Mouse (Mus musculus) kidney, postnatal 10 days (tissue): ENCODE measurements around the gene Hoxc4.
A peak's percentile ranks its signal among the peaks of the same experiment; 100 is the strongest.

Source experiments
- DNase-seq: peaks from one replicate; pipeline ENCODE4 v3.0.0; 2021; ENCODE audit warnings: mixed read lengths

The Hoxc4 gene

GRCm38 (mm10) chr15:103040601-103041000, 21.9 kb downstream of the Hoxc4 start:
- peak; percentile 50 for DNase-seq

GRCm38 (mm10) chr15:103041613-103042012, 22.9 kb downstream of the Hoxc4 start:
- DNase-seq: no peak

GRCm38 (mm10) chr15:103042209-103042608, 23.5 kb downstream of the Hoxc4 start:
- DNase-seq: no peak

GRCm38 (mm10) chr15:103051670-103052069, 32.9 kb downstream of the Hoxc4 start:
- no peak for DNase-seq

GRCm38 (mm10) chr15:103053210-103053609, 34.5 kb downstream of the Hoxc4 start:
- DNase-seq: no peak

DNA sequence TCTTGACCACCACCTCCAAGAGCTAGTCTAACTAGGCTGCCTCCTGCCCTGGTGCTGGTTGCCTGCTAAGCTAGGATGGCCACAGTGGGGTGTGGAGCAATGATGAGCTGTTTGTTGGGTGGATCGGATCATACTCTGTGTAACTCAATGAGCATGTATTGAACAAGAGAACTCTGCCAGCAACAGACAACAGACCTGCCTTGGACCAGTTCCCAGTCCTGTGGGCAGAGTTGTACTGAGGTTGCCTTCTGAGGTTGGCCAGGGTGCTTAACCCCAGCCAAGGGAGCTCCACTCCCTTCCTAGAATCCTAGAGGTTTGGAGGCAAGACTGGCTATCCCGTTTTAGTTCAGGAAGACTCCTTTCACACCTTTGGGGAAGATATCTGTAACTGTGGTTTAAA, 37.7 kb downstream of the Hoxc4 start:
- DNase-seq: peak; percentile 33

- DNase-seq: no peak
Measured at GRCm38 (mm10) chr15:103058715-103059114, 40.0 kb downstream of the Hoxc4 start.

DNA sequence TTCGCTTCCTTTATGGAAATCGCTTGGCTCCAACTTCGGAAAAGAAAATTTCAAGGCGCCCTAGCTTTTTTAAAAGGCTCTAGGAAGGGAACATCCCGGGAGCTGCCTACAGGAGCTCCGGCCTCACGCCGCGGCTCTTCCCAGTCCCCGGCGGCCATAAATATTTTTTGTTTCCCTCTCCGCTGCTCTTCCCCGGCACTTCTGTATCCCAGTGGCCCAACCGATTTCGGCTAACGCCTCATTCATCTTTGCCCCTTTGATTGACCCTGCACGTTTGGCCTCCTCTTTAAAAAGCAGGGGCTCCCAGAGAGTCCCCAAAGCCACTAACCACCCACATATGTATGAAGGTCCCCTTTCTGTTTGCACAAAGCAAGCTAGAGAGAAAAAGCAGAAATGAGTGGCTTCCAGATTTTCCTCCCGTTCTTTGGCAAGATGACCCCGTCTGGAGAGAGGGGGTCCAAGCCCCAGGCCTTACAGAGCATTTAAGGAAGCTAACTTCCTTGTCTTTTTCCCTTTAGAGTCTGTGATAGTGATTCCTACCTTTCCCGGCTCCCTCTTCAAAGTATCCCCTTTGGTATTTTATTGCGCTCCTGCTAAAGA, 40.8 kb downstream of the Hoxc4 start:
- DNase-seq: no peak

- DNase-seq: no peak
Measured at GRCm38 (mm10) chr15:103060021-103060340, 41.2 kb downstream of the Hoxc4 start.

DNA sequence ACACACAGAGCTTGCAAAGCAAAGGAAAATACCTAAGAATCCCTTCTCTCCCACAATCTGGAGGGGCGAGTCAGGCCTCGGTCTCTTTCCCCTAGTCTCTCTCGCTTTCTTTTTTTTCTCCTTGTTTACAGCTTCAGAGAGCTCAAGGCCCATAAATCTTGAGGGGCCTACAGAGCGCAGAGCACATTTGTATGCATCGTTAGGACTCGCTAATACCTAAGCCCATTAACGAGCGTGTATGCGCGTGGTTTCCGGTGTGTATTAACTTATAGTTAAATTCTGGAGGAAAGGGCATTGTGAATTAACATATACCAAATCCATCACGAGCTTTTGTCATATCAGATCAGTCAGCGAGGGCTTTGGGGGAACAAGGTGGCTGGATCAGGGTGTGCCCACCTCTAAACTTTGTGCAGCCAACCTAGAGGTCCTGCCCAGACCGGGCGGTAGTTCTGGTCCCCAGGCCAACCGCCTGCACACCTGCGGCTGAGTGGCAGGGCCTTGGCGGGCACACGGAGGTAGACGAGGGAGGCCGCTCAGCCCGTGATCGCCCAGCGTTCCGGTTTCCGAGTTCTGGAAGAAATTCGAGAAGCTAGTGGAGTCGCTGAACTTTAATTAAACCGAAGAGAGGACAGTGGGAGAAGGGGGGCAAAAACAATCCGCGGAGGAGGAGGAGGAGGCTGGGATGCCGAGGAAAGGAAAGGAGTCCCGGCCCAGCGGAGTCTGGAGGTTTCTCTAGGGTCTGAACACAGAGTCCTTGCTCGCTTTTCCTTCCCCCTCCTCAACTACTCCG, 41.8 kb downstream of the Hoxc4 start:
- DNase-seq: peak; percentile 82

GRCm38 (mm10) chr15:103061131-103061825, 42.5 kb downstream of the Hoxc4 start:
- DNase-seq: peak; percentile 82

GRCm38 (mm10) chr15:103061988-103062387, 43.3 kb downstream of the Hoxc4 start:
- DNase-seq: no peak

- no peak for DNase-seq
Measured at GRCm38 (mm10) chr15:103065642-103066041, 46.9 kb downstream of the Hoxc4 start.

DNA sequence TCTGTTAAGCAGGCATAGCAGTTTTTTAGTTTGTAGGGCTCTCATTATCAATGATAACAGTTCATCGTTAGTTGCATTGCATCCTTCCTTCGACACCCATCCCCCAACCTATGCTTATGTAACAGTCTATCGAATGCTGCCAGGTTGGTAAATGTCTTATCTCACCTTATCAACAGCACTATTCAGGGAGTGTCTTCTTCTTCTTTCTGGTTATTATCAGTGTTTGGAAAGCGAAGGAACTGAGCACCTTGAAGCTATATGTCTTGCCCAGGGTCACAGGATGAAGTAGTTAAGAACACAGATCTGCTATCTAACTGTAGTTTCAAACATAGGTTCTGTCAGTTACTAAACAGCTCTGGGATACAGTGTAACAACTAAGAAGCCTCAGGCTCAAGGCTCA, 49.0 kb downstream of the Hoxc4 start:
- no peak for DNase-seq

GRCm38 (mm10) chr15:103069173-103069572, 50.4 kb downstream of the Hoxc4 start:
- DNase-seq: peak; percentile 46

GRCm38 (mm10) chr15:103071266-103071665, 52.5 kb downstream of the Hoxc4 start:
- peak; percentile 74 for DNase-seq

DNA sequence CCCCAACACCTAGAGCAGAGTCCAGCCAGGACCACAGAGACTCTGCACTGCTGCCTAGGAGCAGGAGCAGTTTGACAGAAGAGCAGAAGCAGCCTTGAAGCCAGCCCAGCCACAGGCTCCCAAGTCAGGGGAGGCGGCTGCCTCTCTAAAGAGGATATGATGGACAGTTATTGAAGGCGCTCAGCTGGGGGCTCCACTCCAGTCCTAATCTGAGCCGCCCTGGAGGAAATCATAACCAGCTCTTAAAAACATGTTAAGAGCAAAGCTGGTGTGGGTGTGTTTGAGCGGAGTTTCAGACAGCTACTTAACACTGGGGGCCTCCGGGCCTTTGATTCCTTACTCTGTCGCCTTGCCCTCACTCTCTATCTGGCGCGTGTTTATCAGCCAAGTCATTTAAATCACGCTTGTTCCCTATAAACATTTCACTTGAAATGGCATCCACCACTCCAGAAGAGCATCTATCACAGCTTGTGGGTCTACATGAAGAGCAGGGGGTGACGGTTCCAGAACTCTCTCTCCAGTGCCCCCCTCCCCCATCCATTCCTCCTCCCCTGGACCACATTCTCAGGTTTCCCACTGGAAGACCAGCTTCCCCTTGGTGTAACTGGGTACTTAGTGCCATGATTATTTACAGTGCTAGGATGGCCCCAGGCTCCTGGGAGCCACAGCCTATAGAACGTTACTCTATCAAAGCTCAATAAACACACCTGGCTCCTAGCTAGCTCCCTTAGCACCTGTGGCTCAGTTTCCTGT, 56.1 kb downstream of the Hoxc4 start:
- DNase-seq: no peak

DNA sequence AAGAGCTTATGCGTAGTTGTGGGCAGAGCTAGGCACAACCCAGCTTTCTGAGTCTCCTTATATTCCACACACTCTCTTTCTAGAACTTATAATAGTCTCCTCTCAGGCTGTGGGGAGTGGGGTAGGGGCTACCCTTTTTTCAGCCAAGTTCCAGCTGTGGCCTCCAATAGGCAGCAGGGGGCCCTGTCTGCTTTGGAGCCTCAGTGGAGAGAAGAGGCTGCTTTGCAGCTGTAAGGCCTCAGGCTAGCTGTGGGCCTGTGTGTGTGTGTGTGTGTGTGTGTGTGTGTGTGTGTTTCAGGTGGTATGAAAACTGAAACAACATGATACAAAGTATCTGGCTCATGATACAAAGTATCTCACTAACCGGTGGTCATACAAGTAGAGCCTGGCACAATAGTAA, 58.9 kb downstream of the Hoxc4 start:
- DNase-seq: no peak

GRCm38 (mm10) chr15:103082622-103083021, 63.9 kb downstream of the Hoxc4 start:
- no peak for DNase-seq

DNA sequence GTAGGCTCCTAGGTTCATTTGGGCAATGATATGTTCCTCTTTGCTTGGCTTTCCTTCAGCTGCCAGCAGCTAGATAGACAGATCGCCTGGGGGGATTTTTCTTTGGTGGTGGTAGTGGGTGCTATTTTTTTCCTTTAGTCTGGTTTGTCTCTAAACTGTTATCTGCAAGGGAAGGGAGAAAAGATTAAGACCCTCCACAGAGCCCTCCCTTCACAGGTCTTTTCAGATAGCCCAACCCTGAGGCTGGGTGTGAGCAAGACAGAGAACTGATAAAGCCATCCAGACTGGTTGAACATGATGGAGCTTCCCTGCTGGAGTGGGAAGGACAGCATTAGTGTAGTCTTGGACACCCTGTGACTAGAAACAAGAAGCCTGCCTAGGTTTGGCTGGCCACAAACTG, 64.9 kb downstream of the Hoxc4 start:
- DNase-seq: no peak

DNA sequence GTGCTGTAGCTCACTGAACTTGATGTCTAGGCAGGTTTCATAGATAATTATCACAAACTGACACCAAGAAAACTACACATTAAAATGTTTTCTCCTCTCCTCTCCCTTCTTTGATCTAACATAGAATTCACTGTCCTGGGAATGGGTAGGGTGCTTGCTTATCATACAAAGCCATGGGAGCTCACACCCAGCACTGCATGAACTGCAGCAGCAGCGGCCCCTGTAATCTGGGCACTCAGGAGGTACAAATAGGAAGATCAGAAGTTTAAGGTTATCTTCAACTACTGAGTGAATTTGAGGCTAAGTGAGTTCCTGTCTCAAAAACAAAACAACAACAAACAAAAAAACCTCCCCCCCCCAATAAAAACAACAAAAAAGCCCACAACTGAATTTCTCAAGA, 66.2 kb downstream of the Hoxc4 start:
- no peak for DNase-seq

GRCm38 (mm10) chr15:103085831-103086671, 67.3 kb downstream of the Hoxc4 start:
- DNase-seq: peak; percentile 74
